Mouse (Mus musculus) mouse embryonic stem cell (cell line): ENCODE data around the gene Slc25a22.
"Not testable (repeated sequence)": the region's sequence is repeated elsewhere in the genome, so short reads cannot be mapped to it uniquely, and the experiment has no call there.

Source experiments
- in situ Hi-C, 2 experiments: fragments of 300-500 bp; cut with MboI; formaldehyde crosslinking; loops; 1 replicate in 1 of 2; 3 replicates in 1 of 2; pipeline ENCODE4 v1.14.3; 2019 to 2020; ENCODE audit warnings: low sequenced_read_pairs in 2 of 2, low pct_unique_long_range_greater_than_20kb in 1 of 2, mixed read lengths in 1 of 2; ENCODE audit not compliant: unreplicated experiment in 1 of 2

Gene Slc25a22

GRCm38 (mm10) chr7:141461521-141462332 lies 24.0 kb upstream of the Slc25a22 start:
- in situ Hi-C loops = loop anchor here in 1 of 2 experiments (25.0 kb wide), 1 partner anchor 1524 kb away; the partner anchor contains the start of gene Utf1

GRCm38 (mm10) chr7:141460391-141461113 lies 22.9 kb upstream of the Slc25a22 start, which contains the start of gene Cracr2b:
TSS of gene Cracr2b (plus strand) at chr7:141461094.
- in situ Hi-C loops = loop anchor here in 1 of 2 experiments (25.0 kb wide), 1 partner anchor 1523 kb away; the partner anchor contains the start of gene Utf1

GRCm38 (mm10) chr7:141460001-141460390 lies 22.3 kb upstream of the Slc25a22 start:
- in situ Hi-C loops = loop anchor here in 1 of 2 experiments (25.0 kb wide), 1 partner anchor 1523 kb away; the partner anchor contains the start of gene Utf1

- in situ Hi-C loops = loop anchor here in 1 of 2 experiments (25.0 kb wide), 1 partner anchor 1522 kb away; the partner anchor contains the start of gene Utf1
These were observed 21.6 kb upstream of the Slc25a22 start for GRCm38 (mm10) chr7:141459301-141459711.

- in situ Hi-C loops = loop anchor here in 1 of 2 experiments (25.0 kb wide), 1 partner anchor 1521 kb away; the partner anchor contains the start of gene Utf1
These were observed 21.0 kb upstream of the Slc25a22 start for GRCm38 (mm10) chr7:141458661-141459060.

GRCm38 (mm10) chr7:141457986-141458660 lies 20.4 kb upstream of the Slc25a22 start:
- in situ Hi-C loops = loop anchor here in 1 of 2 experiments (25.0 kb wide), 1 partner anchor 1521 kb away; the partner anchor contains the start of gene Utf1

GRCm38 (mm10) chr7:141457236-141457635 lies 19.5 kb upstream of the Slc25a22 start:
- in situ Hi-C loops = loop anchor here in 1 of 2 experiments (25.0 kb wide), 1 partner anchor 1520 kb away; the partner anchor contains the start of gene Utf1

GRCm38 (mm10) chr7:141456739-141457138 lies 19.0 kb upstream of the Slc25a22 start:
- in situ Hi-C loops = loop anchor here in 1 of 2 experiments (25.0 kb wide), 1 partner anchor 1519 kb away; the partner anchor contains the start of gene Utf1

- in situ Hi-C loops = loop anchor here in 1 of 2 experiments (25.0 kb wide), 1 partner anchor 1518 kb away; the partner anchor contains the start of gene Utf1
These were observed 18.1 kb upstream of the Slc25a22 start for GRCm38 (mm10) chr7:141455610-141456314.

- in situ Hi-C loops = loop anchor here in 1 of 2 experiments (25.0 kb wide), 1 partner anchor 1518 kb away; the partner anchor contains the start of gene Utf1
These were observed 17.4 kb upstream of the Slc25a22 start, which contains the start of gene Pnpla2 for GRCm38 (mm10) chr7:141454967-141455551. TSS of gene Pnpla2 (plus strand) at chr7:141455198.

GRCm38 (mm10) chr7:141453636-141454035 lies 15.9 kb upstream of the Slc25a22 start:
- in situ Hi-C loops = loop anchor here in 1 of 2 experiments (25.0 kb wide), 1 partner anchor 1516 kb away; the partner anchor contains the start of gene Utf1

- in situ Hi-C loops = loop anchor here in 1 of 2 experiments (25.0 kb wide), 1 partner anchor 1515 kb away; the partner anchor contains the start of gene Utf1
These were observed 14.2 kb upstream of the Slc25a22 start for GRCm38 (mm10) chr7:141451928-141452327.

GRCm38 (mm10) chr7:141447110-141447991 lies 9.7 kb upstream of the Slc25a22 start, which contains the start of gene Rplp2:
TSS of gene Rplp2 (plus strand) at chr7:141447370.
- in situ Hi-C loops = no loop called here

GRCm38 (mm10) chr7:141446374-141446773 lies 8.7 kb upstream of the Slc25a22 start:
- in situ Hi-C loops = not testable (repeated sequence)

GRCm38 (mm10) chr7:141443828-141444237 lies 6.1 kb upstream of the Slc25a22 start, which contains the start of gene Pidd1:
TSS of gene Pidd1 (minus strand) at chr7:141444025.
- in situ Hi-C loops = no loop called here
